Mouse (Mus musculus): ENCODE results near the gene Btbd2.
A peak's percentile ranks its signal among the peaks of the same experiment; 100 is the strongest.

The Btbd2 gene

GRCm38 (mm10) chr10:80656863-80657623 lies at the start of gene Btbd2:
Gene Btbd2 (minus strand): TSS chr10:80657071.
- DNase-seq (ENCODE audit: low read depth): no peak

DNA sequence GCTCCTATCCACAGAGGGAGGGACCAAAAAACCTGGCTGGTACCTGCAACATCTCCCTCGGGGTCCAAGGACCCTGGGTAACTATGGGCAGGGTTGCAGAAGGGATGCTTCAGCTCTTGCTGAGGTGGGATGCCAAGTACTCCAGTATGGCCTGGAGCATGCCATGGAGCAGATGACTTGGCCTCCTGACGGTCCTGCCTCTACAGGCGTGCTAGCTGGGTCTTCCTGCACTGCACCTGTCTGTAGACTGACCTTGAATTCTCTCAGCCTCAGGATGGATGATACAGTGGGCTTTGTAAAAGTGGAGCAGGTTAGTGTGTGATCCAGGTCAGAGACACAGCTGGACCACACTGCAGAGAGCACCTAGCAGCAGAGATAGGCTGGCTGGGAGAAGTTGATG lies 48.6 kb upstream of the Btbd2 start:
- DNase-seq (ENCODE audit: low read depth): no peak

- no peak for DNase-seq (ENCODE audit: low read depth)
Measured at GRCm38 (mm10) chr10:80705033-80705432, 48.2 kb upstream of the Btbd2 start.

GRCm38 (mm10) chr10:80704418-80704817 lies 47.5 kb upstream of the Btbd2 start:
- no peak for DNase-seq (ENCODE audit: low read depth)

DNA sequence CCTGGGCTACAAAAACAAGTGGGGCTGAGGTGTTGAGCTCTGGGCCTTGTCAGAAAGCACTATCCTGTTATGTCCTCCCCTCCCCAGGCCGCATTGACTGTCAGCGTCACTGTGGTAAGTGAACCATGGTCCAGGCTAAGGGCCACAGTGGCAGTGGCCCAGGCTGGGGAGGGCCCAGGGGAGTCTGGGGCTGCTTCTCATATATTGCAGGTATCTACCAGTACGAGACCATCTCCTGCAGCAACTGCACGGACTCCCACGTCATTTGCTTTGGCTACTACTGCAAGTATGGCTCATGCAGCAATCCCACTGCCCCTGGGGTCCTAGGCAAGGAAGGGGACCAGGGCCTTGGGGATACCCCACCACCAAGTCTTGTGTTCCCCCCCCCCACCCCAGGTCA lies 46.8 kb upstream of the Btbd2 start:
- DNase-seq (ENCODE audit: low read depth): no peak

DNA sequence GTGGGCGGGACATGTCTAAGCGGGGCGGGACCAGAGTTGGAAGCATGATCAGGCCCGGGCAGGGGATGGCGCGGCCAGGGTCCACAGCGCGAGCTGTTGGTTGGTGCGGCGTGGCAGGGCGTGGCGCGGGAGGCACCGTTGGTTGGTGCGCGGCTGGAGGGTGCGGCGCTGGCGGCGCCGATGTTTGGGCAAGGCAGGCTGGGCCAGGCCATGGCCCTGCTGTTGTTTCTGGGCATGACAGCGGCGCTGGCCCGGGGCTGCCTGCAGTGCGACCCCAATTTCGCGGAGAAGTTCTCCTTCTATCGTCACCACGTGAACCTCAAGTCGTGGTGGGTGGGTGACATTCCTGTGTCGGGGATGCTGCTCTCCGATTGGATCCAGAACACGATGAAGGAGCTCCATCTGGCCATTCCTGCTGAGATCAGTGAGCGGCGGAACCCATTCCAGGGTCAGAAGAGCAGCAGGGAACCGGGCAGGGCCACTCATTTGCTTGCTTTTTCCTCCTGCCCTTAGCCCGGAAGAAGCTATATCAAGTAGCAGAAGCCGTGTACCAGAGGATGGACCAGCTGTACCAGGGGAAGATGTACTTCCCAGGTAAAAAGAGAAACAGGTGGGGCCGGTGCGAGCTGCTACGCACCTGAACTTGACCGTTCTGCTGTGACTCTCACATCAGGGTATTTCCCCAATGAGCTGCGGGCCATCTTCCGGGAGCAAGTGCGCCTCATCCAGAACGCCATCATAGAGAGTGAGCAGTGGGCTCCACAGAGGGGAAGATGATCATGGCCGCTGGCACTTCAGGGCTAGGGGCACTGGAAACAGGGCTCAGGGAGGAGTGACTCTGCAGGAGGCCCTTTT lies 45.9 kb upstream of the Btbd2 start:
- peak; percentile 94 for DNase-seq (ENCODE audit: low read depth)

GRCm38 (mm10) chr10:80701721-80702535 lies 45.1 kb upstream of the Btbd2 start, which contains the start of the genes Mob3a and Izumo4:
Gene Mob3a (minus strand): TSS chr10:80701977.
Gene Izumo4 (plus strand): TSS chr10:80702184.
- peak; percentile 100 for DNase-seq (ENCODE audit: low read depth)

DNA sequence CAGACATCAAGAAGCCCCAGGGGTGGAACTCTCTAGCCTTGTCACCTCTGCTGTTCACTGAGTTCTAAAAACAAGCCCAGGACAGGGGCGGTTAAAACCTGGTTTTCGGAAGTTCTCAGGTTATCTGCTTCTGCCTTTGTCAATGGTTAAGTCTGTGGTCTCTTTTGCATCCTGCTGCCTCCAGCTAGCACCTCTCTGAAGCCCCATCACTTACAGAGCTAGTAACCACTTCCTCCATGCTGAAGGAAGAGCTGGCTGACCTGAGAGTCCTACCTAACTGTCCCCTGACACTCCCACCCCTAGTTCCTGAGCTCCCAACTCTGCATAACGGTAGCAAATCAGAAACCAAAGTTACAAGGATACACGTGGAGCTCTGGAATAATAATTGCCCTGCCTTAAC lies 43.9 kb upstream of the Btbd2 start:
- DNase-seq (ENCODE audit: low read depth): no peak

DNA sequence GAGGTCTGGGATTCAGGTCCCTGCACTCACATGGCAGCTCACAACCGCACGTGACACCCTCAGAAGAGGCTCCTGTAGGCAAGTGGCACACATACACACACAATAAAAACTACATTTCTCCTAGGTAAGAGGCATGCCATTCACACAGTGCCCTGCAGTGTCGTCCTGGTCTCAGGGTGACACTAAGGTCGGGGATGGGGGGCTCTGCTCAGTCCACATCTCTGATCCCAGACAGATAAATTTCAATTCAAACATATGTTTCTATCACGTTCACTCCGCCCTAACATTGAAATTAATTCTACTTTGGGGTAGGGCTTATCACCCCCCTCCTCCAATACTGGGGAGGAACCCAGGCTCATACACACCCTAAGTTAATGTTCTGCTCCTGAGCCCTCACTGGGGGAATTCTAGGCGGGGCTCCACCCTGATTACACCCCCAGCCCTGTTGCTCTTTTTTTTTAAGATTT lies 43.2 kb upstream of the Btbd2 start:
- DNase-seq (ENCODE audit: low read depth): no peak

GRCm38 (mm10) chr10:80698605-80699004 lies 41.7 kb upstream of the Btbd2 start:
- DNase-seq (ENCODE audit: low read depth): no peak

DNA sequence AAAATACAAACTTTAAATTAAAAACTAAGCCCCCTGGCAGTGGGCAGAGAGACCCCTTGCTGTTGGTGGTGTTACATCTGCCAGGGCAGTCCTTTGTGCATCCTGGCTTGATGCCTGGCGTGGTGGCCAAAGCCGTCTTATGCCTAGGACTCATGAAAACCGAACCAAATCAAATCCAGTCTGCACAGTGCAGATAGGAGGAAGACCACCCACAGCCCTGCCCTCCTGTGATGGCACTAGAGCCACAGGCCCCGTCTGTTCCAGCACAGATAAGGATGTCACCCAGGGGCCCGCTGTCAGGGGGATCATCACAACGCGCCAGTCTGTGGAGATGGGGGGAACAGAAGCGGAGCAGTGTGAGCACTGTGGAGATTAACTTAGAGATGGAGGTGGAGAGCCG lies 40.9 kb upstream of the Btbd2 start:
- no peak for DNase-seq (ENCODE audit: low read depth)

DNA sequence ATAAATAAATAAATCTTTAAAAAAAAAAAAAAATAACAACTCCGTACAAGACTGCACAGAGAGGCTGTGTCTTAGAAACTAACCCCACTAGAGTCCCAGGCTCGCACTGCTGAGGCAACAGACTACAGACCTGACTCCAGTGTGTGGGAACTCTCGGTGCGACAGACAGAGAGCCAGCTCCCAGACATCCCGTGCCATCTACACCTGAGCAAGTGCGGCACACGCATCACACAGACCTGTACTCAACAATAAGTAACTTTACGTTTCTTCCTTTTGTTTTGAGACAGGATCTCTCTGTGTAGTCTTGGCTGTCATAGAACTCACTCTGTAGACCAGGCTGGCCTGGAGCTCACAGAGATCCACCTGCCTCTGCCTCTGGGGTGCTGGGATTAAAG lies 40.5 kb upstream of the Btbd2 start:
- no peak for DNase-seq (ENCODE audit: low read depth)

GRCm38 (mm10) chr10:80696502-80697392 lies 39.9 kb upstream of the Btbd2 start:
- no peak for DNase-seq (ENCODE audit: low read depth)

GRCm38 (mm10) chr10:80695801-80696501 lies 39.1 kb upstream of the Btbd2 start:
- DNase-seq (ENCODE audit: low read depth): no peak

- no peak for DNase-seq (ENCODE audit: low read depth)
Measured at GRCm38 (mm10) chr10:80695186-80695585, 38.3 kb upstream of the Btbd2 start.

DNA sequence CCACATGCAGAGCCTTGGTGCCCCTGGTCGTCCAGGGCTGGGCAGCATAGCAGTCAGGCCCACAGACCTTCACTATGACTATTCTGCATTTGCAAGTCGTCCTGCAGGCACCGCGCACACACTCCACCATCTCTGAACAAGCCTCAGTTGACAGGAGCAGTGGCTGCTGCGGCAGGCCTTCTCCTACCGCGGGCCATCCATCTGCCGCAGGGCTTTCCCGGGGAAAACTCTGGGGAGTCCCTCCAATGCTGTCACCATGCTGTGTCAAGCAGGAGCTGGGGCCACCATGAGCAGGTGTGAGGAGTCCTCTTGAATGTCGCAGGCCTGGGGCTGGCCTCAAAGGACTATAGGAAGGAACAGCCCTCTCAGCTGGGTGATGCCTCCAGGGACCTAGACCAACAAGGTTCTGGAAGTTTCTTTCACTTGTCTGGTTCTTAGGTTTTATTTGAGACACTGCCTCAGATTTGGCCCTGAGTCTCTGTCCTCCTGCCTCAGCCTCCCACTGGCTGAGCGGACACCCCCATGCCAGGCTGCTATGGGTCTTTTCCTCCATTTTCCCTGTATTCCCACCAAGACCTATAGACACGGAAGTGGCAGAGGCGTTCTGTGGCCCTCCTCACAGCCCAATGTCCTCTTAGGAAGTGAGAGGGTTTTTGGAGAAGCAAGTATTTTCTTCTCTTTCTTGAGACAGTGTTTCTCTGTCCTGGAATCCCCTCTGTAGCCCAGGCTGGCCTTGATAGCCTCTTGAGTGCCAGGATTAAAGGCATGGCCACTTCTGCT lies 37.5 kb upstream of the Btbd2 start:
- no peak for DNase-seq (ENCODE audit: low read depth)

- no peak for DNase-seq (ENCODE audit: low read depth)
Measured at GRCm38 (mm10) chr10:80693401-80694045, 36.7 kb upstream of the Btbd2 start.

GRCm38 (mm10) chr10:80692249-80693165 lies 35.6 kb upstream of the Btbd2 start:
- DNase-seq (ENCODE audit: low read depth): no peak

Data from NIH3T3 (cell line).